Mouse (Mus musculus) MEL (cell line): ENCODE results near the gene Palld.

Experiments used
- CTCF ChIP-seq, 3 experiments: IDR thresholded peaks in 2 of 3; conservative IDR thresholded peaks in 1 of 3; 2 replicates each; pipeline ENCODE4 v1.5.1; 2011 to 2012; ENCODE audit warnings: low read length in 3 of 3, low read depth in 2 of 3, mild to moderate bottlenecking in 2 of 3, improper control_type of control experiment in 1 of 3, inconsistent platforms in 1 of 3, mixed read lengths in 1 of 3, moderate library complexity in 1 of 3; ENCODE audit not compliant: control insufficient read depth in 1 of 3, insufficient read depth in 1 of 3, poor library complexity in 1 of 3, severe bottlenecking in 1 of 3
- MAX ChIP-seq: IDR thresholded peaks from 2 replicates; pipeline ENCODE4 v1.6.1; 2011; ENCODE audit warnings: low read length, improper control_type of control experiment
- MEF2A ChIP-seq: IDR thresholded peaks from 2 replicates; pipeline ENCODE4 v1.6.1; 2014; ENCODE audit warnings: low read depth, mild to moderate bottlenecking, inconsistent platforms, low read length, improper control_type of control experiment; ENCODE audit not compliant: poor library complexity, insufficient replicate concordance, severe bottlenecking; ENCODE audit errors: extremely low read depth
- POLR2AphosphoS5 ChIP-seq: IDR thresholded peaks from 2 replicates; pipeline ENCODE4 v1.6.1; 2012; ENCODE audit warnings: low read depth, borderline replicate concordance, mild to moderate bottlenecking, inconsistent platforms, low read length, moderate library complexity, mixed read lengths

GRCm38 (mm10) chr8:61596889-61597288 is 305.6 kb downstream of the Palld start:
- TF ChIP-seq MEF2A, result no peak
- no peak for TF ChIP-seq MAX
- TF ChIP-seq CTCF (IDR thresholded peaks at IDR 0.05 in 2 of 3, conservative IDR thresholded peaks at IDR 0.05 in 1 of 3; ENCODE audit: control insufficient read depth in 1 of 3, insufficient read depth in 1 of 3, low read depth in 2 of 3, low read length in 3 of 3, poor library complexity in 1 of 3, severe bottlenecking in 1 of 3), result no peak
- TF ChIP-seq POLR2AphosphoS5, result no peak
